Mouse (Mus musculus) yolk sac, embryonic 10.5 days (tissue): ENCODE measurements around the gene Olfr1265.

Experiments used
- DNase-seq: peaks from one replicate; pipeline ENCODE4 v3.0.0-alpha.2; 2017; ENCODE audit warnings: low spot score

Gene Olfr1265

DNA sequence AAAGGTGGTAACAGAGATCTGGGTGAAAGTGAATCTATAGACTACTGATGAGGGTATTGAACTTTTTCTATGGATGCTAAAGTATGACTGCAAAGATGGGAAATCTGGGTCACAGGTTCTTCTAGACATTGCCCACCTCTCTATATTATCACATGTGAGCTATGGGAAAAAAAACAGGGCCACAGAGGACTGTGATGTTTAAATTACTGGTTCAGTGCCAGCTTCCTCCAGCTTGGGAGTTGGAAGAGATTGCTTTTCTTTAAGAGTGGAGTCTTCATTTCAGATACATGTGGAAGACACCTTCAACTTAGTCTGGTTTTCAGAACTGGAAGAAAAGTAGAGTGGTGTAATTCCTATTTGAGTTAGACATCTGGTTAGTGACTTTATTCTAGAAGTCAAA, at the start of gene Olfr1265:
TSS of gene Olfr1265 (plus strand) at position 301 of the 400 bp plus-strand sequence.
- no peak for DNase-seq

DNA sequence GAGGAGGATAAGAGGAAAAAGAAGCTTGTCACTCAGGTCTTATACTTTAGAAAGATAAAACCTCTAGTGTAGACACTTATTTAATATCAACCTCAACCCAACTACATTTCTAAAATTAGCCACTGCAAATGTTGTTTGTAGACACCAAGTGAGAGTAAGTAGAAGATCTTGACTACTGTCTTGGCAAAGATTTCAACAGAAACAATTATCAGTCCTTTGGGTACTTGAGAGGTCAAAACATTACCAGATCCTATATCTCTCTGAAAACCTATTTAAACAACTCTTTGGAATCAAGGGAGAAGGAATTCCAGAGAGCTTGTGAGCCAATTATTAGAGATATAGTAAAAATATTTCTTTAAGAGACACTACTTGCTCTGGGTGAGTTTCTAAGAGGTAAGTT, 44.2 kb upstream of the Olfr1265 start, which contains the start of gene Olfr1261:
TSS of gene Olfr1261 (plus strand) at position 301 of the 400 bp plus-strand sequence.
- no peak for DNase-seq

DNA sequence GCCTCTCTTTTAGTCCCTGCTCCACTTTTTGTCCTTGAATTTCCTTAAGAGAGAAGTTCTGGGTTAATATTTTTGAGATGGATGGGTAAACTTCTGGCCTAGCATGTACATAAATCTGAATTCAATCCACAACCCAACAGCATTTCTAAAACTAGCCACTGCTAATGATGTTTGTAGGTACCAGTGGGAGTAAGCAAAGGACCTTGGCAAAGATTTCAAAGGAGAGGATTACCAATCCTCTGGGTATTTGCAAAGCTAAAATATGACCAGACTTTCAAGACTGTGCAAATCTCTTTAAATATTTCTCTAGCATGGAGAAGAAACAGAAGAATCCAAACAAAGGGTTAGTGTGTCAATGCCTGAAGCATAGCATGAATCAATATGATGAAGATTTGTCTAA, 35.3 kb upstream of the Olfr1265 start, which contains the start of gene Olfr1262:
TSS of gene Olfr1262 (plus strand) at position 301 of the 400 bp plus-strand sequence.
- DNase-seq = no peak

DNA sequence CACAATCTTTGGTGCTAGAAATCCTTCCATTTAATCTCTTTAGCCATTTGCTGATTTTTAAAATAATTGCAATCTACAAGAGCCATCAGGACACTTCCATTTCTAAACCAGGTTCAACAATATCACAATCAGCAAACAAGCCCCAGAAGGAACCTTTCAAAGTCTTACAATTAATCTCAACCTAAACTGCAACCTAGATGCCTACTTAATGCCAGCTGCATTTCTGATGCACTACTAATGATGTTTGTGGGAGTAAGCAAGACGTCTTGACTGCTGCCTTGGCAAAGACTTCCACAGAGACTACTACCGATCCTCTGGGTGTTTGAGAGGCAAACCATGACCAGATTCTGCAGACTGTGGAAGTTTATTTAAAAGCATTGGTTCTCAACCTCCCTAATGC, 23.3 kb upstream of the Olfr1265 start, which contains the start of gene Olfr1263:
TSS of gene Olfr1263 (plus strand) at position 301 of the 400 bp plus-strand sequence.
- DNase-seq = no peak

DNA sequence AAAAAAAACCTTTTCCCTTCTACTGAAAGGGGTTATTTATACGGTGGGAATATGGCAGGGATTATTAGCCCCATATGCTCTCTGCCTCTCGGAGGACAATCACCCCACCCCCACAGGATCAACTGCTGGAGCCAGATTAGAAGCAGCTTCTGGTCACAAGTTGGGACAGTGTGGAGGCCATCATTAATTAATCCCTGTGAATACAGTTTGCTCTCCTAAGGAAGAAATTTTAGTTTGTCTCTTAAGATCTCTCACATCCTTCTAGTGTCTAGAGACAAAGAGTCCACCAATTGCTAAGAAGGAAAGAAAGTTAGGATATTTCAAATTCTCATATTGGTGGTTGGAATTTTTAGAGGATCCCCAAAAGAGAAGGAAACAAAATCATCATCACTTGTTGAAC, 9.7 kb upstream of the Olfr1265 start, which contains the start of gene Olfr1264:
TSS of gene Olfr1264 (minus strand) at position 101 of the 400 bp plus-strand sequence.
- no peak for DNase-seq

DNA sequence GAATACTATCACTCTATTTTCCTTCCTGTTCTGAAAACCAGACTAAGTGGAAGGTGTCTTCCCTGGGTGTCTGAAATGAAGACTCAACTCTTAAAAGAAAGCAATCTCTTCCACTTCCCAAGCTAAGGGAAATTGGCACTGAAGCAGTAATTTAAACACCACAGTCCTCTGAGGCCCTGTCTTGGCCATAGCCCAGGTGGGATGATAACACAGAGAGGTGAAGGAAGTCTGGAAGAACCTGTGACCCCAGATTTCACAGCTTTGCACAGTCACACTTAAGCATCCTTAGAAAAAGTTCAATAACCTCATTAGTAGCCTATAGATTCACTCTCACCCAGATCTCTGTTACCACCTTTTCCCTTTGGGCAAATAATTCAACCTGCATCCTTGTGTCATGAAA, 28.4 kb downstream of the Olfr1265 start, which contains the start of gene Olfr140:
TSS of gene Olfr140 (minus strand) at position 101 of the 400 bp plus-strand sequence.
- no peak for DNase-seq

DNA sequence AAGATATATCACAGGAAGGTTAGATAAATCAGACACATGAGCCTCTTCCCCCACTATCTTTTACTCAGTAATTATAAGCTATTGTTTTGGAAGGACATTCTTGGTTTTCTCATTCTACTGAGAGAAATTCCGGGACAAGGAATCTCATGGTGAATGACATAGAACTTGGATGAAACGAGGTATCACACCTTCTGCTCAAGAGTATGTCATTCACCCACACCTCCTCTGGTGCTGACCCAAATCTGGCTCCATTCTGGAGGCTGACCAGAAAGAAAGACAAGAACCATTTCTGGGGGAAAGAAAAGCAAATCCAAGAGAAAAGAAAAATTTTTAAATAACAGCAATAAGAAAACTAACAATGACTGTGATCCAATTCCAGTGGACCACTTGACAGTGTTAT, 34.9 kb downstream of the Olfr1265 start:
- no peak for DNase-seq
